Comparison of ENCODE assay signal across 17 mouse cellular contexts in genomic region chr7:19738771-19739170, GRCm38 (mm10). TPM values are rescaled to one million over a fixed set of nuclear protein-coding genes. Genes with fewer than 3 reads are reported as not detected.
DNase-seq lines count a peak whose midpoint lies in the region; ATAC-seq and TF ChIP-seq lines count a peak whose summit lies in the region.
"Had no signal": no experiment of that assay in that cellular context is flagged by ENCODE, and none has a peak within 500 bp of the region (broad histone marks: within the 10 kb centered on the region; RNA-seq: fewer than 3 reads in every experiment).

No protein-coding gene starts in this region.

- H3K9me3 ChIP-seq in kidney, postnatal 0 days (replicated peaks; ENCODE audit: low read length) = no peaks in the 10 kb centered on the region
- 0 out of 2 replicates have a peak, but pooled peaks cover 3% of the 10 kb centered on the region for H3K9me3 ChIP-seq in kidney, embryonic 14.5 days (ENCODE audit: control insufficient read depth, low read length)
- no peaks in the 10 kb centered on the region for H3K9me3 ChIP-seq in midbrain, postnatal 0 days (ENCODE audit: low read length)
- H3K9me3 ChIP-seq in midbrain, embryonic 11.5 days (ENCODE audit: control insufficient read depth, low read length) = no peaks in the 10 kb centered on the region
- no peaks in the 10 kb centered on the region for H3K9me3 ChIP-seq in MEL (replicated peaks; ENCODE audit: insufficient read depth, low read length)
- no peaks in the 10 kb centered on the region for H3K9me3 ChIP-seq in stomach, postnatal 0 days (ENCODE audit: control insufficient read depth, low read length)
- H3K9me3 ChIP-seq in limb, embryonic 10.5 days (replicated peaks) = no peaks in the 10 kb centered on the region; the same call in 1 of the 2 replicates
- H3K9me3 ChIP-seq: heart, embryonic 10.5 days; limb, embryonic 15.5 days; midbrain, embryonic 15.5 days had no signal

- TF ChIP-seq CTCF in kidney, postnatal 0 days (IDR thresholded peaks at IDR 0.05; ENCODE audit: low read depth) = peak; percentile 57; the same call in 1 of the 2 replicates
- peak; percentile 49 for TF ChIP-seq CTCF in midbrain, postnatal 0 days (IDR thresholded peaks at IDR 0.05)
- TF ChIP-seq CTCF in MEL (IDR thresholded peaks at IDR 0.05 in 2 of 3, conservative IDR thresholded peaks at IDR 0.05 in 1 of 3; ENCODE audit: control insufficient read depth in 1 of 3, insufficient read depth in 1 of 3, low read depth in 2 of 3, low read length in 3 of 3, poor library complexity in 1 of 3, severe bottlenecking in 1 of 3) = peak; percentile 27 to 46 (median 30)
- peak; percentile 63 for TF ChIP-seq CTCF in stomach, postnatal 0 days (IDR thresholded peaks at IDR 0.05; ENCODE audit: low read depth)

- ATAC-seq in kidney, postnatal 0 days (replicated peaks; ENCODE audit: low FRiP score, low read depth) = no peak
- ATAC-seq in kidney, embryonic 14.5 days (ENCODE audit: low FRiP score, low TSS enrichment) = no peak
- ATAC-seq in midbrain, postnatal 0 days (ENCODE audit: low FRiP score) = no peak
- ATAC-seq in midbrain, embryonic 11.5 days (ENCODE audit: low FRiP score) = no peak
- ATAC-seq in stomach, postnatal 0 days (ENCODE audit: low FRiP score, low TSS enrichment) = no peak
- ATAC-seq: activated CD4-positive, CD25-positive, alpha-beta regulatory T cell, adult 4 months; midbrain, embryonic 15.5 days had no signal

- no peak for TF ChIP-seq EP300 in MEL (IDR thresholded peaks at IDR 0.05; ENCODE audit: low read depth in 1 of 2, low read length in 2 of 2)
- no peak for TF ChIP-seq EP300 in stomach, postnatal 0 days (optimal IDR thresholded peaks at IDR 0.05)

- H3K79me2 ChIP-seq in MEL (ENCODE audit: control insufficient read depth, insufficient read depth, low read length, poor library complexity) = no peaks in the 10 kb centered on the region

- no peak overlapping the region for H3K9ac ChIP-seq in kidney, postnatal 0 days (ENCODE audit: low read depth, low read length)
- no peak overlapping the region for H3K9ac ChIP-seq in kidney, embryonic 14.5 days (ENCODE audit: low read depth, low read length)
- H3K9ac ChIP-seq in midbrain, postnatal 0 days (replicated peaks; ENCODE audit: low read length, poor library complexity, severe bottlenecking) = no peak overlapping the region
- no peak overlapping the region for H3K9ac ChIP-seq in midbrain, embryonic 11.5 days (ENCODE audit: low read length)
- H3K9ac ChIP-seq in MEL (ENCODE audit: control insufficient read depth, low read depth, low read length, poor library complexity, severe bottlenecking) = no peak overlapping the region
- no peak overlapping the region for H3K9ac ChIP-seq in stomach, postnatal 0 days (ENCODE audit: low read length)
- H3K9ac ChIP-seq: limb, embryonic 15.5 days; midbrain, embryonic 15.5 days had no signal

- DNase-seq in kidney, postnatal 0 days (ENCODE audit: low spot score) = peak; percentile 33
- no peak for DNase-seq in midbrain, postnatal 0 days (ENCODE audit: low spot score)
- DNase-seq in midbrain, embryonic 11.5 days (ENCODE audit: low spot score, missing footprints) = no peak
- peak; percentile 54 for DNase-seq in MEL (ENCODE audit: low read depth, low spot score)
- DNase-seq in stomach, postnatal 0 days (ENCODE audit: low spot score) = peak; percentile 64
- no peak for DNase-seq in limb, embryonic 10.5 days (ENCODE audit: low spot score)
- DNase-seq: cerebellum, adult 11 months; cerebellum, postnatal 25 days; gastrocnemius, postnatal 14 days; right cerebral cortex, postnatal 4 days; thymus, postnatal 14 days had no signal

- no peak overlapping the region for H3K4me3 ChIP-seq in kidney, postnatal 0 days (replicated peaks; ENCODE audit: low read depth, low read length)
- no peak overlapping the region for H3K4me3 ChIP-seq in kidney, embryonic 14.5 days (ENCODE audit: low read length)
- no peak overlapping the region for H3K4me3 ChIP-seq in midbrain, postnatal 0 days (ENCODE audit: low read depth, low read length)
- no peak overlapping the region for H3K4me3 ChIP-seq in midbrain, embryonic 11.5 days (ENCODE audit: low read depth, low read length)
- no peak overlapping the region for H3K4me3 ChIP-seq in MEL (ENCODE audit: control insufficient read depth in 1 of 2, insufficient read depth in 1 of 2, low read depth in 2 of 2, low read length in 2 of 2)
- H3K4me3 ChIP-seq in stomach, postnatal 0 days (ENCODE audit: low read depth, low read length) = no peak overlapping the region
- H3K4me3 ChIP-seq in limb, embryonic 10.5 days = no peak overlapping the region
- H3K4me3 ChIP-seq: heart, embryonic 10.5 days; limb, embryonic 15.5 days; midbrain, embryonic 15.5 days had no signal

- WGBS in kidney, postnatal 0 days = 89% methylated on average over 3 of the region's 3 CpGs
- WGBS in kidney, embryonic 14.5 days = 87% methylated on average over 3 of the region's 3 CpGs
- 87% methylated on average over 3 of the region's 3 CpGs for WGBS in midbrain, postnatal 0 days
- WGBS in midbrain, embryonic 11.5 days = 93% methylated on average over 3 of the region's 3 CpGs
- WGBS in stomach, postnatal 0 days = 90% methylated on average over 3 of the region's 3 CpGs
- 91% methylated on average over 3 of the region's 3 CpGs for WGBS in limb, embryonic 10.5 days

- H3K27me3 ChIP-seq in kidney, postnatal 0 days (ENCODE audit: insufficient read depth, low read length) = no peaks in the 10 kb centered on the region
- H3K27me3 ChIP-seq in kidney, embryonic 14.5 days (ENCODE audit: control insufficient read depth, insufficient read depth, low read length) = no peaks in the 10 kb centered on the region
- H3K27me3 ChIP-seq in midbrain, postnatal 0 days (ENCODE audit: insufficient read depth, low read length) = no peaks in the 10 kb centered on the region
- no peaks in the 10 kb centered on the region for H3K27me3 ChIP-seq in midbrain, embryonic 11.5 days (ENCODE audit: control insufficient read depth, insufficient read depth, low read length)
- no peaks in the 10 kb centered on the region for H3K27me3 ChIP-seq in MEL (ENCODE audit: control insufficient read depth in 1 of 2, insufficient read depth in 2 of 2, low read length in 2 of 2)
- no peaks in the 10 kb centered on the region for H3K27me3 ChIP-seq in stomach, postnatal 0 days (ENCODE audit: control insufficient read depth, insufficient read depth, low read length)
- no peaks in the 10 kb centered on the region for H3K27me3 ChIP-seq in limb, embryonic 10.5 days (ENCODE audit: low read depth, poor library complexity, severe bottlenecking)
- H3K27me3 ChIP-seq: limb, embryonic 15.5 days; midbrain, embryonic 15.5 days had no signal

- H3K4me1 ChIP-seq in kidney, postnatal 0 days (replicated peaks; ENCODE audit: insufficient read depth, low read length) = 0 out of 2 replicates have a peak, but pooled peaks cover 12% of the 10 kb centered on the region
- peaks cover 26% of the 10 kb centered on the region for H3K4me1 ChIP-seq in kidney, embryonic 14.5 days (ENCODE audit: control insufficient read depth, insufficient read depth, low read length)
- no peaks in the 10 kb centered on the region for H3K4me1 ChIP-seq in midbrain, postnatal 0 days (ENCODE audit: insufficient read depth, low read length)
- peaks cover 6% of the 10 kb centered on the region for H3K4me1 ChIP-seq in midbrain, embryonic 11.5 days (ENCODE audit: control insufficient read depth, insufficient read depth, low read length)
- peaks cover 11 to 22% of the 10 kb centered on the region in 2 experiments for H3K4me1 ChIP-seq in MEL (ENCODE audit: control insufficient read depth in 1 of 2, insufficient read depth in 2 of 2, low read length in 2 of 2)
- H3K4me1 ChIP-seq in stomach, postnatal 0 days (replicated peaks; ENCODE audit: control insufficient read depth, insufficient read depth) = peaks cover 3% of the 10 kb centered on the region; the same call in 1 of the 2 replicates
- H3K4me1 ChIP-seq in limb, embryonic 10.5 days = peaks cover 12% of the 10 kb centered on the region
- H3K4me1 ChIP-seq: midbrain, embryonic 15.5 days had no signal

- H3K27ac ChIP-seq in kidney, postnatal 0 days = no peak overlapping the region
- no peak overlapping the region for H3K27ac ChIP-seq in kidney, embryonic 14.5 days (ENCODE audit: low read depth, low read length)
- no peak overlapping the region for H3K27ac ChIP-seq in midbrain, postnatal 0 days (ENCODE audit: low read depth, low read length)
- H3K27ac ChIP-seq in midbrain, embryonic 11.5 days (ENCODE audit: low read depth, low read length) = no peak overlapping the region
- H3K27ac ChIP-seq in MEL (ENCODE audit: control insufficient read depth, low read depth, low read length) = no peak overlapping the region
- H3K27ac ChIP-seq in stomach, postnatal 0 days (replicated peaks) = no peak overlapping the region
- no peak overlapping the region for H3K27ac ChIP-seq in limb, embryonic 10.5 days
- H3K27ac ChIP-seq: heart, embryonic 10.5 days; limb, embryonic 15.5 days; midbrain, embryonic 15.5 days had no signal

- no peak overlapping the region for H3K4me2 ChIP-seq in kidney, postnatal 0 days (ENCODE audit: low read length)
- H3K4me2 ChIP-seq in kidney, embryonic 14.5 days (replicated peaks; ENCODE audit: low read depth, low read length) = no peak overlapping the region
- no peak overlapping the region for H3K4me2 ChIP-seq in midbrain, postnatal 0 days (ENCODE audit: low read depth, low read length, poor library complexity, severe bottlenecking)
- H3K4me2 ChIP-seq in midbrain, embryonic 11.5 days = no peak overlapping the region
- no peak overlapping the region for H3K4me2 ChIP-seq in stomach, postnatal 0 days (replicated peaks; ENCODE audit: low read depth)
- H3K4me2 ChIP-seq: limb, embryonic 15.5 days; midbrain, embryonic 15.5 days had no signal

- TF ChIP-seq POLR2A in MEL (IDR thresholded peaks at IDR 0.05; ENCODE audit: control insufficient read depth in 1 of 2, insufficient read depth in 1 of 2, low read depth in 1 of 2, low read length in 2 of 2, poor library complexity in 1 of 2) = no peak

- peak; percentile 29 for TF ChIP-seq RAD21 in MEL (IDR thresholded peaks at IDR 0.05; ENCODE audit: low read depth, low read length)

- H3K36me3 ChIP-seq in kidney, postnatal 0 days (ENCODE audit: insufficient read depth, low read length) = peaks cover 39% of the 10 kb centered on the region
- peaks cover 60% of the 10 kb centered on the region for H3K36me3 ChIP-seq in kidney, embryonic 14.5 days (ENCODE audit: control insufficient read depth, insufficient read depth, low read length)
- peaks cover 28% of the 10 kb centered on the region for H3K36me3 ChIP-seq in midbrain, postnatal 0 days (ENCODE audit: insufficient read depth, low read length)
- H3K36me3 ChIP-seq in midbrain, embryonic 11.5 days (ENCODE audit: control insufficient read depth, insufficient read depth, low read length) = peaks cover 3% of the 10 kb centered on the region; the same call in 1 of the 2 replicates
- H3K36me3 ChIP-seq in MEL (ENCODE audit: control insufficient read depth in 1 of 2, insufficient read depth in 2 of 2, low read length in 2 of 2) = peaks cover 0 to 12% of the 10 kb centered on the region in 2 experiments; a peak in 2 of 4 replicates
- H3K36me3 ChIP-seq in stomach, postnatal 0 days (ENCODE audit: control insufficient read depth, insufficient read depth, low read length) = peaks cover 11% of the 10 kb centered on the region; the same call in 1 of the 2 replicates
- peaks cover 84% of the 10 kb centered on the region for H3K36me3 ChIP-seq in limb, embryonic 10.5 days

RNA-seq across cellular contexts. Expression of gene Nectin2, which starts 11.5 kb away (rescaled TPM):
- polyA plus RNA-seq in kidney, postnatal 0 days (2015; fragmentation: Nextera tagmentation; extraction: Ambion mirVana) = 112 and 114 TPM in 2 replicates
- 106 and 139 TPM in 2 replicates for polyA plus RNA-seq in kidney, embryonic 14.5 days (2014; fragmentation: Nextera tagmentation; extraction: Ambion mirVana)
- 62.6 and 75.3 TPM in 2 replicates for total RNA-seq in midbrain, postnatal 0 days (2014; rRNA removed)
- polyA plus RNA-seq in midbrain, postnatal 0 days (2015; fragmentation: Nextera tagmentation; extraction: Ambion mirVana) = 55.3 and 62.6 TPM in 2 replicates
- 48.0 and 52.8 TPM in 2 replicates for polyA plus RNA-seq in midbrain, embryonic 11.5 days (2014; fragmentation: Nextera tagmentation; extraction: Ambion mirVana)
- total RNA-seq in MEL (2012; rRNA removed) = 6.9 TPM in 2 replicates
- 10 to 100 TPM in 1 of 2 experiments, not detected in 1; 25.6 TPM for polyA plus RNA-seq in MEL (2012; ENCODE audit: insufficient read depth in 1 of 2, insufficient read length in 2 of 2, low read depth in 1 of 2, low replicate concordance in 2 of 2, missing spikeins in 1 of 2)
- 82.2 and 83.8 TPM in 2 replicates for polyA plus RNA-seq in stomach, postnatal 0 days (2015; fragmentation: Nextera tagmentation; extraction: Ambion mirVana)
- 78.1 and 87.9 TPM in 2 replicates for polyA plus RNA-seq in limb, embryonic 10.5 days (2016; fragmentation: Nextera tagmentation; extraction: Ambion mirVana)

RNA-seq across cellular contexts. Expression of gene Tomm40, which starts 23.5 kb away (rescaled TPM):
- polyA plus RNA-seq in kidney, postnatal 0 days (2015; fragmentation: Nextera tagmentation; extraction: Ambion mirVana) = 163 and 167 TPM in 2 replicates
- 159 and 177 TPM in 2 replicates for polyA plus RNA-seq in kidney, embryonic 14.5 days (2014; fragmentation: Nextera tagmentation; extraction: Ambion mirVana)
- total RNA-seq in midbrain, postnatal 0 days (2014; rRNA removed) = 122 and 133 TPM in 2 replicates
- 160 and 161 TPM in 2 replicates for polyA plus RNA-seq in midbrain, postnatal 0 days (2015; fragmentation: Nextera tagmentation; extraction: Ambion mirVana)
- polyA plus RNA-seq in midbrain, embryonic 11.5 days (2014; fragmentation: Nextera tagmentation; extraction: Ambion mirVana) = 113 and 138 TPM in 2 replicates
- 288 and 294 TPM in 2 replicates for total RNA-seq in MEL (2012; rRNA removed)
- polyA plus RNA-seq in MEL (2012; ENCODE audit: insufficient read depth in 1 of 2, insufficient read length in 2 of 2, low read depth in 1 of 2, low replicate concordance in 2 of 2, missing spikeins in 1 of 2) = 100 to 1,000 TPM in 1 of 2 experiments, not detected in 1; 403 TPM
- polyA plus RNA-seq in stomach, postnatal 0 days (2015; fragmentation: Nextera tagmentation; extraction: Ambion mirVana) = 98.0 and 105 TPM in 2 replicates
- 244 and 285 TPM in 2 replicates for polyA plus RNA-seq in limb, embryonic 10.5 days (2016; fragmentation: Nextera tagmentation; extraction: Ambion mirVana)

RNA-seq across cellular contexts. Expression of gene Bcam, which starts 32.0 kb away (rescaled TPM):
- 378 and 394 TPM in 2 replicates for polyA plus RNA-seq in kidney, postnatal 0 days (2015; fragmentation: Nextera tagmentation; extraction: Ambion mirVana)
- 177 and 214 TPM in 2 replicates for polyA plus RNA-seq in kidney, embryonic 14.5 days (2014; fragmentation: Nextera tagmentation; extraction: Ambion mirVana)
- 32.6 and 33.5 TPM in 2 replicates for total RNA-seq in midbrain, postnatal 0 days (2014; rRNA removed)
- 18.7 and 22.0 TPM in 2 replicates for polyA plus RNA-seq in midbrain, postnatal 0 days (2015; fragmentation: Nextera tagmentation; extraction: Ambion mirVana)
- polyA plus RNA-seq in midbrain, embryonic 11.5 days (2014; fragmentation: Nextera tagmentation; extraction: Ambion mirVana) = 11.7 and 13.2 TPM in 2 replicates
- total RNA-seq in MEL (2012; rRNA removed) = 2.6 and 3.2 TPM in 2 replicates
- 1 to 10 TPM in 1 of 2 experiments, not detected in 1; 8.1 TPM for polyA plus RNA-seq in MEL (2012; ENCODE audit: insufficient read depth in 1 of 2, insufficient read length in 2 of 2, low read depth in 1 of 2, low replicate concordance in 2 of 2, missing spikeins in 1 of 2)
- polyA plus RNA-seq in stomach, postnatal 0 days (2015; fragmentation: Nextera tagmentation; extraction: Ambion mirVana) = 87.5 and 103 TPM in 2 replicates
- polyA plus RNA-seq in limb, embryonic 10.5 days (2016; fragmentation: Nextera tagmentation; extraction: Ambion mirVana) = 53.8 and 58.6 TPM in 2 replicates
- total RNA-seq: megakaryocyte progenitor cell, adult 5-6 weeks had no signal

RNA-seq across cellular contexts. Expression of gene Apoe, which starts 39.8 kb away (rescaled TPM):
- 511 and 585 TPM in 2 replicates for polyA plus RNA-seq in kidney, postnatal 0 days (2015; fragmentation: Nextera tagmentation; extraction: Ambion mirVana)
- 175 and 184 TPM in 2 replicates for polyA plus RNA-seq in kidney, embryonic 14.5 days (2014; fragmentation: Nextera tagmentation; extraction: Ambion mirVana)
- total RNA-seq in midbrain, postnatal 0 days (2014; rRNA removed) = 1,618 and 2,613 TPM in 2 replicates
- polyA plus RNA-seq in midbrain, postnatal 0 days (2015; fragmentation: Nextera tagmentation; extraction: Ambion mirVana) = 2,139 and 2,488 TPM in 2 replicates
- polyA plus RNA-seq in midbrain, embryonic 11.5 days (2014; fragmentation: Nextera tagmentation; extraction: Ambion mirVana) = 180 and 196 TPM in 2 replicates
- 22.6 and 33.3 TPM in 2 replicates for total RNA-seq in MEL (2012; rRNA removed)
- polyA plus RNA-seq in MEL (2012; ENCODE audit: insufficient read depth in 1 of 2, insufficient read length in 2 of 2, low read depth in 1 of 2, low replicate concordance in 2 of 2, missing spikeins in 1 of 2) = 10 to 100 TPM in 1 of 2 experiments, not detected in 1; 61.4 TPM
- polyA plus RNA-seq in stomach, postnatal 0 days (2015; fragmentation: Nextera tagmentation; extraction: Ambion mirVana) = 383 and 436 TPM in 2 replicates
- 63.0 and 83.6 TPM in 2 replicates for polyA plus RNA-seq in limb, embryonic 10.5 days (2016; fragmentation: Nextera tagmentation; extraction: Ambion mirVana)

RNA-seq across cellular contexts. Expression of gene Apoc1, which starts 46.3 kb away (rescaled TPM):
- 37.1 and 48.4 TPM in 2 replicates for polyA plus RNA-seq in kidney, postnatal 0 days (2015; fragmentation: Nextera tagmentation; extraction: Ambion mirVana)
- 8.4 and 13.1 TPM in 2 replicates for polyA plus RNA-seq in kidney, embryonic 14.5 days (2014; fragmentation: Nextera tagmentation; extraction: Ambion mirVana)
- total RNA-seq in midbrain, postnatal 0 days (2014; rRNA removed) = 3.6 and 5.1 TPM in 2 replicates
- 7.9 and 9.0 TPM in 2 replicates for polyA plus RNA-seq in midbrain, postnatal 0 days (2015; fragmentation: Nextera tagmentation; extraction: Ambion mirVana)
- 1.9 and 3.2 TPM in 2 replicates for polyA plus RNA-seq in midbrain, embryonic 11.5 days (2014; fragmentation: Nextera tagmentation; extraction: Ambion mirVana)
- total RNA-seq in MEL (2012; rRNA removed) = not detected in 2 replicates
- under 1 TPM in 1 of 2 experiments, not detected in 1; 0.35 TPM for polyA plus RNA-seq in MEL (2012; ENCODE audit: insufficient read depth in 1 of 2, insufficient read length in 2 of 2, low read depth in 1 of 2, low replicate concordance in 2 of 2, missing spikeins in 1 of 2)
- 79.6 and 88.4 TPM in 2 replicates for polyA plus RNA-seq in stomach, postnatal 0 days (2015; fragmentation: Nextera tagmentation; extraction: Ambion mirVana)
- polyA plus RNA-seq in limb, embryonic 10.5 days (2016; fragmentation: Nextera tagmentation; extraction: Ambion mirVana) = 3.0 and 4.8 TPM in 2 replicates
- polyA plus RNA-seq: activated CD4-positive, CD25-positive, alpha-beta regulatory T cell, adult 4 months had no signal

Comparison
In these comparisons a context has a peak if more than half of its experiments do, and no peak if none do; other contexts are left out.
1. DNase-seq: peak in kidney, postnatal 0 days (single experiment), MEL (single experiment) and stomach, postnatal 0 days (single experiment); none in midbrain, postnatal 0 days (single experiment), midbrain, embryonic 11.5 days (single experiment) and limb, embryonic 10.5 days (single experiment).
2. Peak in every context shown above with its lines, with median percentiles within 50 percentile points of each other: CTCF ChIP-seq.